Mouse (Mus musculus) layer of hippocampus, postnatal 10 days (tissue): Measurements from ENCODE around the gene Ccer2. TPM values are rescaled to one million over a fixed set of nuclear protein-coding genes. Genes with fewer than 3 reads are reported as not detected.

ENCODE experiments used
- DNase-seq, 2 experiments: peaks; one replicate each; pipeline ENCODE4 v3.0.0; 2021; ENCODE audit warnings: low spot score in 2 of 2
- total RNA-seq, 2 experiments: library from RNA; stranded (reverse); gene quantifications; 2 replicates each; pipeline ENCODE4 v1.2.3; 2021

Ccer2 gene
- total RNA-seq, 2 experiments from 2014 or later, result 0.46 to 0.54 TPM

DNA sequence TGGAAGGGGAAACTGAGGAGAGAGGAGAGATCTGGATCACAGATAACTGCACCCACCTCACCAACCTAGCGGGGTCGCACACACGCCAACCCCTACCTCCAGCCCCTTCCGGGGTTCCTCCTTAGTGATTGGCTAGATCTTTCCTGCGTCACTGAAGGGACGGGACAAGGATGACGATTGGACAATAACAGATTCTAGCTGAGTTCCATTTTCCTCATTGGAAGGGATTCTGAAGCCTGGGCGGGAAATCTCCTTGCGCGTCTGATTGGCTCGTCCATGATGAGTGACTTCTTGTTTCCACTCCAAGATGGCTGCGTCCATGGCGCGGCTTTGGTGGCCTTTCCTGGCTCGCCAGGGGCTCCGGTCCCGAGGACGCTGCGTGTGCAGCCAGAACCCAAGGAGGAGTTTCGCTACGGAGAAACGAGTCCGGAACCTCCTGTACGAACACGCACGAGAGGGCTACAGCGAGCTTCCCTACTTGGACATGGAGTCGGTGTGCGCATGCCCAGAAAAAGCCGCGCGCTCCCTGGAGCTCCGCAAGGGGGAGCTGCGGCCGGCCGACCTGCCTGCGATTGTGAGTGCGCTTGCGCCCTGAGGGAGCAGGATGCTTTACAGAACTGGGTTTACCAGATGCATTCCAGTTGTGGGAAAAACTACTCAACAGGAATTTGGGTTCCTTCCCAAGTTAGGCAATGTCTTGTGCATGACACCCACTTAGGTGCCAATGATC is 14.1 kb upstream of the Ccer2 start, which contains the start of the genes Mrps12 and Sars2:
Gene Mrps12, minus strand, starts transcription at position 112 of the 730 bp plus-strand sequence.
Gene Sars2, plus strand, starts transcription at position 284 of the 730 bp plus-strand sequence.
- peak; percentile 96 to 97 for DNase-seq

DNA sequence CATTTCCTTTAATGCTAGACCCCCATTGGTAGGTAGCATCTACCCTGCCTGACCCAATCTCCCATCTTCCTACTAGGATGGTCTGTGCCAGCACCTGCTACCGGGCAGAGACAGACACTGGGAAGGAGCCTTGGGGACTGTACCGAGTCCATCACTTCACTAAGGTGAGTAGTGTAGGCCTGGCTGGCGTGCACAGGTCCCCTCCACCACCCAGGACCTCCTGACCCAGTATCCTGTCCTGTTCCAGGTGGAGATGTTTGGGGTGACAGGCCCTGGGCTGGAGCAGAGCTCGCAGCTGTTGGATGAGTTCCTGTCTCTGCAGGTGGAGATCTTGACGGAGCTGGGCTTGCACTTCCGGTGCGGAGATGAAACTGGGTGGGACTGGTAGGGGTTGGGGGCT is 6.0 kb upstream of the Ccer2 start:
- DNase-seq, result no peak

DNA sequence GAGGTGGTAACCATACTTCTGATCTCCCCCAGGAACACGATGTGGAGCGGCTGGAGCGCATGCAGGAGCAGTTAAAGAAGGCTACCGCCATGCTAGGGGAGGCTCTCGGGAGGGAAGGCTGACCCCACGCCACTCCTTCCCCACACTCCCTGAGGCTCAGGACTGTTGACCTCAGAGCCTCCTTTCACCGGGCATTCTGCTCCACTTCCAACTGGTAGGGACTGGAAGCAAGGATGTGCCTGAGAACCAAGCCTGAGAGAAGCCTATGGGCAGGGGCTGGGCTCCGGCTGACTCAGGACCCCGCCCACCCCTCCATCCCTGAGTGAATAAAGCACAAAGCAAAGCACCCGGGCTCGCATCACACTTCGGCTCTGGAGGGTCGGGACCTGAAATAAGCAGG is 2.6 kb downstream of the Ccer2 start:
- no peak for DNase-seq

DNA sequence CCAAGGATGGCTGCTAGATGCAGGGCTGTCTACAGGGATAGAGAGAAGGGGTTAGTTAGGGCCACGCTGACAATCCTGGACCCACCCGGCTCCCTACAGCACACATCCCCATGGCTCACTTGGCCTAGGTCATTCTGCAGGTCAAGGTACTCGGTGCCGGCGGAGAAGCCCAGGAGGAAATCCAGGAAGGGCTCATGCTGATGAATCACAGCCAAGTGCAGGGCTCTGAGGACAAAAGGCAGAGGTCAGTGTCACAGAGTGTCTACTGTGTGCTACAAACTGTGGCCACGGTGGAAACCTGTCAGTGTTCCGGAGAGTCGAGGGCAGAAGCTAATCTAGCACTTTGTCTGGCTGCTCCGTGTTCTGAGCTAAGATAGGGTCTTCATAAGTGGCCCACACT is 5.9 kb downstream of the Ccer2 start:
- DNase-seq, result no peak

DNA sequence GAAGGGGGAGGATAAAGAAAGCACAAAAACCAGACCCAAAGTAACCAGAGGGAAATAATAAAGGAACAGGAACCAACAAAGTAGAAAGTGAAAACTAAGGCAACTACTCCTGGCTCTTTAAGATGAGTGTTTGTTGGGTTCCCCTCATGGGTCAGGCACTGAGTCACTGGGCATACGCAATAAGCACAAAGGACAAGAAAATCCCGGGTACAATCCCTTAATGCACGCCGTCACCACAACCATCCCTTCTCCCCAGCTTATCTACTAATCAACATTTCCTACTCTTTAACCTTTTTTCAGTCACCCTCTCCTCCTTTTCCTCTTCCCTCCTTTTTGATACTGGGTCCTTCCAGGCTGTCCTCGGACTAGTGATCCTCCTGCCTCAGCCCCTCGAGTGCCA is 9.2 kb downstream of the Ccer2 start:
- DNase-seq, result no peak

DNA sequence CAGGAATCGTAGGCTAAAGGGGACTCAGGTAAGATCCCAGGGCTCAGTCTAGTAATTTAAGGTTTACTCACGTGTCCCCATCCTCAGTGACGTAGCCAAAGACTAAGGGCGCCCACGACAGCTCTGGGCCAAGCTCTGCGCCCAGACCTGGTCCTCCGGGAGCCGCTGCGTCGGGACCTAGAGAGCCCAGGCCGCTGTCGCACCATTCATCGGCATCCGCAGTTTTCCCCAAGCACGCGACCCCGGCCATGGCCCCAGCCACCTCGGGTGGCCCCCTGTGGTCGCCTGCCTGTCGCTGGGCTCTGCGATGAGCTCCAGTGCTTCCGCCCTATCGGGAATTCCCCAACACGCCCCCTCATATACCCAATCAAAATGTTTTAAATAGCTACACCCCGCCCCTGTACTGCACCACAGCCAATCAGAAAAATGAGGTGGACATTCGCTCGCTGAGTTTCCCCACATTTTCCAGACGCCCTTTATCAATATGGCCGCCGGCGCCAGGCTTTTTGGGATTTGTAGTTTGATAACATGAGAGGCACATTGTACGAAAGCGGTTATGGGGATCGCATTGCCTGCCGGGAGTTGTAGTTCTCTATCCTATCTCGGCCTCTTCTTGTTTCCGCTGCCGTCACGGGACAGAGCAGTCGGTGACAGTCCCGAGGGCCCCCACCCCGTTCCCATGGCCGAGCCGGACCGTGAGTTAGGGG is 10.4 kb downstream of the Ccer2 start, which contains the start of gene Sirt2:
Gene Sirt2, plus strand, starts transcription at position 563 of the 707 bp plus-strand sequence.
- peak; percentile 97 for DNase-seq

DNA sequence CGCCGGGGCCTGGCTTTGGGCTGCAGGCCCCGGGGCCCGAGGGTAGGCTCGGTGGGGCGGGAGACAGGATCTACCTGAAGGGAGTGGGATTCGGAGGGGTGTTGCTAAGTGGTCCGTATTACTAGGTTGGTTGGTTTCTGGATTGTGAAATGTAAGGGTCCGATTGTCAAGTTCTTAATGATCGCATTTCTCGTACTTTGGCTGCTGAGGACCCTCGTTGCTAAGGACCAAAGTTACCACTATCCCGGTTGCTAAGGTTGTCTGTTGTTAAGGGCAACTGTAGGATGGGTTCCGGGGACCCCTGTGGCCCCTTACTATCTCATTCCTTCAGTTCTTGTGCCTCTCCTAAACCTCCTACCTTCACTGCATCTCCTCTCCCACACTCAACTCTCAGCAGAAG is 10.9 kb downstream of the Ccer2 start:
- DNase-seq, result no peak

DNA sequence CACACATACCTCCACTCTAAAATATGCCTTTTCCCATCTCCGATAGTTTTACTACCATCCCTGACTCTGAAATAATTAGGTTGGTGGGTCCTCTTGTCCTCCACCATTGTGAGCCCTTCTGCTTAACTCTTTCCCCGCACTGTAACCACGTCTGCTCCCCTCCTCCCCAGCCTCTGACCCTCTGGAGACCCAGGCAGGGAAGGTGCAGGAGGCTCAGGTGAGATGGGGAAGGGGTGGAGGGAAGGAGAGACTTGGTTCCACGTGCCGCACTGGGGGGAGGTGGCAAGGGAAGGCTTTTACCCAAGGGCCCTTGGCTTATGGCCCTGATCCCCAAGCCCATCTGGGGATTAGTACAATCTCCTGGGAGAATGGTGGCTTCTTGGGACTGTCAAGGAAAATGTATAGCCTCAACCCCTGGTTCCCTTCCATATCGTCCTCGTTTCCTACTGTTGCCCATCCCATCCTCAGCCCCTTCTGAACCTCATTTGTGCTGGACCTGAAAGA is 11.5 kb downstream of the Ccer2 start, which contains the start of gene Nfkbib:
Gene Nfkbib, minus strand, starts transcription at position 51 of the 504 bp plus-strand sequence.
- DNase-seq, result no peak

DNA sequence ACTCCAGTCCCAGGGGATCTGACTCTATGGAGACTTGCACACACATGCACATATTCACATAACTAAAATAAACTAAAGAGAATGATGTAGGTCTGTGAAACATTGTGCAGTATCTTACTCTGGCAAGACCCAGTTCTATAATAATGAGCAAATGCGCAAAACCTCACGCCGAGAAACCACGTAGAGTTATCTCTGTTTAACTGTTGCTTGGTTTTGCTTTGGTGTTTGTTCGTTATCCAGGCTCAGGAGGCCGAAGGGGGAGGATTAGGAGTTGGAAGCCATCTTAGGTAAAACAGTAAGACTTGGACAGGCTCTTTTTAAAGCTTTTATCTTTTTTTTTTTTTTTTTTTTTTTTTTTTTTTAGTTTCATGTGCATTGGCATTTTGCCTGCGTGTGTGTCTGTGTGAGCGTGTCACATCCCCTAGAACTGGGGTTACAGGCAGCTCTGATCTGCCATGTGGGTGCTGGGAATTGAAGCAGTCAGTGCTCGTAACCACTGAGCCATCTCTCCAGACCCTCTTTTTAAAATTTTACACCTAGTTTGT is 13.5 kb downstream of the Ccer2 start:
- no peak for DNase-seq

DNA sequence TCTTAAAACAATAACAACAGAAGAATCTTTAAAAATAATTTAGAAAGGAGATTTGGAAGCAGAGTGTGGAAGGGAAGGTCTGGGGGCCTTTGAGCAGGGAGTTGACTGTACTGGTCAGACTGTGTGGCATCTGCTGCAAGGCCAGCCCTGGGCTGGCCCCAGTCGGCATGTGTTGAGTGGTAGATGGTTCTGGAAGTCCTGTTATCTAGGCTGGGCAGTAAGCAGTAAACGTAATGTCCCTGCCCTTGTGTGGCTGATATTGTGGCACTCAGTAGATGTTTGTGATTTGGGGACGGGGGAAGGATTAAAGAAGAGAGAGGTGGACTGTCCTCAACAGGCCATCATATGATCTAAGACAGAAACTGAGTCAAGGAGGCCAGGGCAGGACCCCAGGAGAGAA is 14.3 kb downstream of the Ccer2 start:
- DNase-seq, result no peak

DNA sequence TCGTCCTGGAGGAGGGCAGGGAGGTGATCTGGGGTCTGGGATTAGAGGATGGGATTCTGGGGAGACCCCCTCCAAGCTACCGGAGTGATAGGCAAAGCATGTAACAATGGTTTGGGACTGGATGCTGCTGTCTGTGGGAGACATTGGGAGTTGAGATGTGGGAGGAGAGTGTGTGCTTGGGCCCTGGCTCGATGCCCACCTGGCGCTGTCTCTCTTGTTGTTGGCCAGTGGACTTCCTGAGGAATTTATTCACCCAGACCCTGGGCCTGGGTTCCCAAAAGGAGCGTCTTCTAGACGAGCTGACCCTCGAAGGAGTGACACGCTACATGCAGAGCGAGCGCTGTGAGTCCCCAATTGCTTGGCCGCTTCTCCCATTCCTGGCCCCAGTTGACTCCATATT is 15.9 kb downstream of the Ccer2 start:
- DNase-seq, result no peak

DNA sequence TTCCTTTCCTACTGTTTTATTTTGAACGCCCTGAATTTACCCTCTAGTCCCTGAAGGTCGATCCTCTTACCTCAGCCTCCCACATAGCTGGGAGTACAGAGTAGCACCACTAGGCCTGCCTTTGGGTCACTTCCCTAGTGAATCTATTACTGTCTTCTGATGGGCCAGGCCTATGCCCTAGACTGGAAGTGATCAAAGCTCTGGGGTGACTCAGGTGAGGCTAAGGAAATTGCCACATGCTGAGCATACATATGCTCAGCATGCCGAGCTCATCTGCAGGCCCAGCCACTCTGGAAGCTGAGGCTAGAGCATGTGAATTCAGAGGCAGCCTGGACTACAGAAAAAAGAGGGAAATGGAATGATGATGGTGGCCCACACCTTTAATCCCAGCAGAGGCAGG is 17.2 kb downstream of the Ccer2 start:
- DNase-seq, result no peak

DNA sequence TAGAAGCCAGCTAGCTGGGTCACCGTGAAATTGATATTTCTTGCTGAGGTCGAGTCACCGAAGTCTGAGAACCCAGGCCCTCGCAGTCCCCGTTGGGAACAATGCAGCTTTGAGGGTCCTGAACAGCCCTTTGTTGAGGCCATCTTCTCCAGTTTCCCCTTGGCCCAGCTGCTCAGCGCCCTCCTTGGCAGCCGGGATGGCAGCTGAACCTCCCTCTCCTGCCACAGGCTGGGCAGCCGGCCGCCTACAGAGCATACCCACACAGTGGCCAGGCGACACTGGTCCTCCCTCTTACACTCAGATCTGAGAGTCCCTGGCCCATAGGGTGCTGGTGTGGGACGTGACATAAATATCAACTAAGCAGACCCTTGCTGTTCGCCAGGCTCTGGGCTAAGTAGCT is 18.2 kb downstream of the Ccer2 start:
- peak in 1 of 2 experiments; percentile 60 for DNase-seq

DNA sequence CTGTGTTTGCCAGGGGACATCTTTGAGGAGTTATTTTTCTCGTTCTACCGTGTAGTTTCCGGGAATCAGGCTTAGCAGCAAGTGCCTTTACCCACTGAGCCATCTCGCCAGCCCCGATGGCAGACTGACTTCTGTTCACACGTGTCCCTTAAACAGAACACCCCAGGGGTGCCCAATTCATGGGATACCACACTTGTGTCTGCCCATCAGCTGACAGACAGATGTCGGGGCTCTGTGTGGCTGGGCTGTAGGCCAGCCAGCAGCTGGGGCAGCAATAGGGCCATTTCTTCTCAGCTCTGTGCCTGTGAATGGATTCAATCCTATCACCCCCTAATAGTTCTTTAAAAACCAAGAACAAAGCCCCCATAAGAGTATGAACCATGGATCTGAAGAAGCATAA is 19.2 kb downstream of the Ccer2 start:
- DNase-seq, result no peak

DNA sequence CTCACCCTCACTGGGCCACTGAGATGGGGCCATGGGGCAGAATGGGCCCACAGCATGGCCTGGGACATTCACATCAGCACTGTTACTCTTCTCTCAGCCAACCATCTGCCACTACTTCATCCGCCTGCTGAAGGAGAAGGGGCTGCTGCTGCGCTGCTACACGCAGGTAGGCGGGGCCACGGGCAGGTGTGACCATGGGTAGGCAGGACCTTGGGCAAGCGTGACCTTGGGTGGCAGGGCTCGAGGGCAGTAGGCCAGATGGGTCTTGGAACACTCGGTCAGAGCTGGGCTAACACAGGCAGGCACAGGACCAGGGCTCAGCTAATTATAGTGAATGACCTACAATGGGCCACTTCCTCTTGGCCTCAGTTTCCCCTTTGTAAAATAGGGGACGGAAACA is 22.9 kb downstream of the Ccer2 start:
- no peak for DNase-seq

DNA sequence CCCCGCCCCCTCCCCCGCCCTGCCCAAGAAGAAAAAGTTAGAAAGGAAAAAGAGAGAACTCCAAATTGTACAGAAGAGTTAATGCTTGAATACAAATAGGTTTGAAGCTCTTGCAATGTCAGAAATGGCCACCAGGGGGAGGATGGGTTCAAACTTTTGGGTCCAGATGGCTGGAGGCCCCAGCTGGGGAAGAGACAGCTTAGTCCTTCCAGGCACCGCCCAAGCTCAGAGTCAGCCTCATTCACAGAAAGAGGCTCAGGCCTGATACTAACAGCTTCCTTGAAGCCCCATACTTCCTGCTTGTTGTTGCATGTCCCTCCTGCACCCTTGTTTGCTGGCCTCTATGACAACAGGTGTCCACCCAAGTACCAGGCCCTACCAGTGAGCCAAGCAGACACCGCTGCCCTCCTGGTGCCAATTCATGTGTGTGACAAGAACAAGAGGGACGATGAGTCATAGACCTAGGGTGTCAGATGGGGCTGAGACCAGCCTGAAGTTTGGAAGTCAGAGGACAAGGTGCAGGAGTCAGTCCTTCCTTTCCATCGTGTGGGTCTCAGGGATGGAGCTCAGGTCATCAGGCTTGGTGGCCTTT is 24.2 kb downstream of the Ccer2 start:
- peak; percentile 95 to 96 for DNase-seq

DNA sequence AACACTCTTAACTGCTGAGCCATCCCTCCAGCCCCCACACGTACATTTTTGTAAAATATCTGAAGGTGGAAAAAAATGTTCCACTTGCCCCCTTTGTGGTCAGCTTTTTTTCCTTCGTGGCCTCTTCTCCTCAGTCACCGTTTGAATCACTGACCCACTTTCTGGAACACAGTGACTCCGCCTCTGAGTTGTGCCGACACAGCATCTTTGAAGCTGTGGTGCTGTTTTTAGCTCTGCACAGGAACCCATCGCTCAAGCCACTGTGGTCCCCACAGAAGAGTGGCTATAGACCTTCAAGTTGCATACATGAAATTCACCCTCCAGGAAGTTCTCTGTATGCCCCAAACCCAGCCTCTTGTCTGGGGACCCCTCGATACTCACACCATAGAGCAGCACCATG is 24.9 kb downstream of the Ccer2 start:
- DNase-seq, result no peak

DNA sequence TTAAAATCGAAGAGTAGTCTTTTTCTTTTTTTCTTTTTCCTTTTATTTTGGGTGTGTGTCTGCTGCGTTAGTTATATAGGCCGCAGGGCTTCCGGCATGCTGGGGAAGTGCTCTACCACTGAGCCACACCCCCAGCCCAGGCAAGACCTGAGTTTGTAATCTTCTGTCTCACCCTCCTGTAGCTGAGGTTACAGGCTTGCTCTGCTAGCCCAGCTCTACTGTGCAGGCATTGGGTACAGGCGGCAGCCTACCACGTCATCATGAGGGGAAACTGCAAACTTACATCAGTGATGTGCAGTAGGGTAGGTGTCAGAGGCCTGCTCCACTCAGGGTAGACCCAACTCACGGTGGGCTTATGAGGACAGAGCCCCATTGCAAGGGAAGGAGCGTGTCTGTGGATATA is 25.3 kb downstream of the Ccer2 start:
- DNase-seq, result no peak

DNA sequence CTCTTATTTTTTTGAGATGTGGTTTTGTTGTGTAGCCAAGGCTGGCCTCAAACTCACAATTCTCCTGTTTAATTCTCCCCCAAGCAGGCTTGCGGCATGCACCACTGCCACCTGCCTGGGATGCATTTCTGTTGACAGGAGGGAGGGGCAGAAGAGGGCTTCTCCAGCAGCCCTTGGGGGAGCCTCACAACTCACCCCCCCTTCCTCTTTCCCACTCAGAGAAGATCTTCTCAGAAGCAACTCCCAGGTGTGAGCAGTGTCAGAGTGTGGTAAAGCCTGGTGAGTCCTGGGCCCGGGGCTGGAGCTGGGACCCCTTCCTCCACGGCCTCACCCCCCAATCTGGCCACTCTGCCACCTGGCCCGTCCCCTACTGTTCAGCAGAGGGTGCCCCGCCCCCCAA is 29.2 kb downstream of the Ccer2 start:
- DNase-seq, result no peak

DNA sequence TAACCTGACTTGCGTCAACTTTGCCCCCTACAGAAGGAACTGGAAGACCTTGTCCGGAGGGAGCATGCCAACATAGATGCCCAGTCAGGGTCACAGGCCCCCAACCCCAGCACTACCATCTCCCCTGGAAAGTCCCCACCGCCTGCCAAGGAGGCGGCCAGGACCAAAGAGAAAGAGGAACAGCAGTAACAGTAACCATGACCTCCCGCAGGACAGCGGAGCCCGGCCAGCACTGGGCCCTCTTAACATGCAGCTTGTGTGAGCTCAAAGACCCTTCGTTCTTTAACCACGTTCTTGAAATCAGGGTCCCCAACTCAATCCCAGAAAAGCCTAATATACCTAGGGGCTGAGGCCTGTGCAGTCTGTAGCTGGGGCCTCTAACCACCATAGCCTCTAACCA is 31.9 kb downstream of the Ccer2 start:
- no peak for DNase-seq

DNA sequence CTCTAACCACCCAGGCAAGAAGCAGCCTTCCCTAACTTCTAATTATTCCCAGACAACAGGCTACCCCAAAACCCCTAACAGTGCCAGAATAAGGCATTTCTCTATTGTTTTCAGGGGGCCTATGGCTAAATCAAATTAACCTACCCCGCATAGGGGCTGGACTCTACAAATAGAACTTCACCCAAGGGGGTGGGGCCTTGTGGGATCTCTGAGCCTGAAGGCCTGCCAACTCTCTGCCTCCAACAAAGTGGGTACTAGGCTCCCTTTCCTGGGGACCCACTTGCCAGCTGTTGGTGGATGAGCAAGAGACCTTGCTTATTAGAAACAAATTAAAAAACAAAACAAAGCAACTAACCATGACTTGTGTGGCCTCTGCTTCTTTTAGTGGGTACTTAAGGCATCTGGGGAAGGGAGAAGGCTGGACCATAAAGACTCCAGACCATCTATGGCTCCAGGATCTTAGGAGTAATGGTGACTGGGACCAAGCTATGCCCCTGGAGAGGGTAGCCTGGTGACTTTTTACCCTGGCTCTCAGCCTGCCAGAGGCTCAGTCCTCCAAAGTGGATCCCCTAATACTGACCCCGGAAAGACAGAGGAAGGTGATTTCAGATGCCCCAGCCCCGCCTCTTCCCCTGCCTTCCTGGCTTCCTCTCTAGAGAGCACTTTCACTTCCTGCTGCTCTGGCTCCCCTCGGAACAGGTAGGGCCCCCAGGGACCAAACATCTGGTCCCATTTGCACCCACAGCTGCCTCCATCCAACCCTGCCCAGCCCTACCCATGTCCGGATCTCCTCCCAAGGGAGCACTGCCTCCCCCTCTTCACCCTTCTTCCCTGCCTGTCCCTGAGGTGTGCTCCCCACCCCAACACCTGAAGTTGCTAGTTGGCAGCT is 32.6 kb downstream of the Ccer2 start, which contains the start of gene Rinl:
Gene Rinl, plus strand, starts transcription at position 663 of the 889 bp plus-strand sequence.
- no peak for DNase-seq
